Mouse (Mus musculus) forebrain, embryonic 10.5 days (tissue): ENCODE measurements at regions not wholly inside any gene's neighbourhood (a gene's known extent, or its start where the extent isn't known, plus 50 kb on each side); places are given as distances from the start of the nearest gene placed in this dataset.

Source experiments
- DNase-seq: peaks from one replicate; pipeline ENCODE4 v3.0.0-alpha.2; 2017; ENCODE audit warnings: low spot score; ENCODE audit errors: extremely low spot score
- H3K27ac ChIP-seq: fragments of 300-500 bp; sonication (generic); 2 replicates; pipeline ENCODE4 v1.5.1; 2016; ENCODE audit warnings: mild to moderate bottlenecking
- H3K27me3 ChIP-seq: fragments of 300-500 bp; sonication (generic); 2 replicates; pipeline ENCODE4 v1.6.1; 2016; ENCODE audit warnings: mild to moderate bottlenecking; ENCODE audit not compliant: poor library complexity, severe bottlenecking
- H3K36me3 ChIP-seq: fragments of 300-500 bp; sonication (generic); replicated peaks from 2 replicates; pipeline ENCODE4 v1.6.1; 2016; ENCODE audit warnings: mild to moderate bottlenecking, moderate library complexity
- H3K4me1 ChIP-seq: fragments of 300-500 bp; sonication (generic); 2 replicates; pipeline ENCODE4 v1.6.1; 2016
- H3K4me3 ChIP-seq: fragments of 300-500 bp; sonication (generic); 2 replicates; pipeline ENCODE4 v1.5.1; 2016; ENCODE audit warnings: mild to moderate bottlenecking, moderate library complexity
- H3K9me3 ChIP-seq: fragments of 300-500 bp; sonication (generic); 2 replicates; pipeline ENCODE4 v1.6.1; 2016; ENCODE audit warnings: mild to moderate bottlenecking, moderate library complexity
- WGBS: fragments of 180-500 bp; shearing (Covaris S2); methylation state at CpG from one replicate; pipeline ENCODE4 v1.1.7; 2016; 5-methylcytosine and 5-hydroxymethylcytosine counted together

DNA sequence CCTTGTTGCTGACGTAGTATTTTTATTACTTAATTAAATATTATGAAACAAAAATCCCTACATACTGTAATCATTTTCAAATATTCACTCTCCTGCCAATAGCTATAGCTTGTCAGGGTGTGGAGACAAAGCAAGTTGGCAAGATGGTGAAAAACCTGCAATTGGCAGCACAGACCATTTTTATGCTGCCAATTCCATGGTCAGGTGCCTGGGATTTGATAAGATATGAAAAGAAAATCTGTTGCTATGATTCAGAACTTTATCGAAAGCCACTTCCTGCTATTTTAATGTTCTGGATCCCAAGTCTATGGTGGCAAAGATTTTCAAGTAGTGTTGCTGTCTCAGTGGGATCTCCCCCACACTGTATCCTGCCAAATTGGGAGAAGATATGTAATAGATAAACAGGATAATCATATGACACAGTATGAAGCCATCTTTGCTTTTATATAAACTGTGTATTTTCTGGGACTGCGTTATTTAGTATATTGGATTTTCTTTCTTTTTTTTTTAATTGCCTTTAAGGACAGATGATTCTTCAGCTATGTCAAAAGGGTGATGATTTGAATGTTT lies 165.3 kb upstream of the Lrrc3b start:
- no peak for DNase-seq
- H3K27me3 ChIP-seq = no peaks in the 10 kb centered on the region
- no peaks in the 10 kb centered on the region for H3K36me3 ChIP-seq
- WGBS = 92% methylated on average over 3 of the region's 3 CpGs
- H3K9me3 ChIP-seq = no peaks in the 10 kb centered on the region
- no peak overlapping the region for H3K4me3 ChIP-seq
- no peaks in the 10 kb centered on the region for H3K4me1 ChIP-seq
- no peak overlapping the region for H3K27ac ChIP-seq

DNA sequence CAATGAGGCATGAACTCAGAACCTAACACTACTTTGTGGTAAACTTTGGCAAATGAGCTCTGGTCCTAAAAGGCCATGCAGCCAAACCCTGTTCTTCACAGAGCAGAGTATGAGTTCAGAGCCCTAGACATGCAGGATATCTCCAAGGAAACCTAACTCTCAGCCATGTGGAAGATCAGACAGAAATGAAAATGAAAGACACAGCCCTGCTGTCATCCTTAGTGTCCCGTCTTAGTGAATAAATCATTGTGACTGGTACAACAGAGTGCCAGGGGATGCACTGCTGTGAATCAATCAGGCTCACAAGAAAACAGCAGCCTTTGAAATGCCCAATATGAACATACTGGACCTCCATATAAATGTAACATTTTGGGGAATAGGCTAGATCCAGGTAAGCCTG lies 171.4 kb upstream of the Lrrc3b start:
- DNase-seq = no peak
- H3K4me3 ChIP-seq = no peak overlapping the region
- H3K36me3 ChIP-seq = no peaks in the 10 kb centered on the region
- WGBS = 81% methylated on average over 1 of the region's 1 CpGs
- no peaks in the 10 kb centered on the region for H3K9me3 ChIP-seq
- no peaks in the 10 kb centered on the region for H3K4me1 ChIP-seq
- no peak overlapping the region for H3K27ac ChIP-seq
- no peaks in the 10 kb centered on the region for H3K27me3 ChIP-seq

DNA sequence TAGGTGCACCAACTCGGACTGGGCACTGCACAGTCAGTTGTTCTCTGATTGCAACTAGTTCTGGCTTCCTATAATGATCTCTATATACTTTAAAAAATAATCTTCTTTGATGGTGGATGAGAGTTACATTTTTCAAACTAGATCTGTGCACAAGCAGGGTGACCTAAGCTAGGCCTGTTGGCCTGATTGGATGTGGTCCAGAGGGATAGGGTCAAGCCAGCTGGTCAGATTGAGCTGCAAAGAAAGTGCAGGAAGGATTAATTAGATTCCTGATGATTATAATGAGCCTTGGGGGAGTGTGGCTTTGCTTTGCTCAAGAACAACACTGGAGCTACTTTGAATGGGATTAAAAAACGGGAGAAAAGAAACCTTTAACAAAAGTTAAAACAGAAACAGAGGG lies 195.8 kb upstream of the Lrrc3b start:
- Histone ChIP-seq H3K27me3 (no peaks in the 10 kb centered on the region), H3K36me3 (no peaks in the 10 kb centered on the region), H3K4me3 (no peak overlapping the region), H3K9me3 (peaks cover 4% of the 10 kb centered on the region; the same call in 1 of the 2 replicates), H3K4me1 (no peaks in the 10 kb centered on the region), H3K27ac (no peak overlapping the region)
- no peak for DNase-seq
- 45% methylated on average over 2 of the region's 2 CpGs for WGBS

DNA sequence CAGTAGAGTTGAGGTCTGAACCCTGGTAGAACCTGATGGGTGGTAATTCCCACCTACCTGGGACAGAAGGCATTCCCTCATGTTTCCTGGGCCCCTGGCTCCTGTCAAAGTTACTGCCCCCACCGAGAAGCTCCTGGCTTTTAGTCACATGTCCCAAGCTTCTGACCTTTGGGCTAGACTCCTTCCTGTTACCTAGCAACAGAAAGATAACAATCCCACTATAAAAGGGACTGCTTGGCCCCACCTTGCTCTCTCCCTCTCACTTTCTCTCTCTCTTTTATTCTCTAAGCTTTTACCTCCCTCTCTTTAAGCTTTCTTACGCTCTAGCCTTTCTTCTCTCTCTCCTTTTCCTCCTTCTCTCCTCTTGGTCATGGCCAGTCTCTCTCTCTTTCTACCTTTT lies 198.9 kb upstream of the Lrrc3b start:
- no peak for DNase-seq
- Histone ChIP-seq H3K36me3 (no peaks in the 10 kb centered on the region), H3K4me3 (no peak overlapping the region), H3K27ac (no peak overlapping the region), H3K9me3 (peaks cover 4% of the 10 kb centered on the region; the same call in 1 of the 2 replicates), H3K4me1 (no peaks in the 10 kb centered on the region), H3K27me3 (no peaks in the 10 kb centered on the region)
- WGBS = 92% methylated on average over 2 of the region's 2 CpGs

DNA sequence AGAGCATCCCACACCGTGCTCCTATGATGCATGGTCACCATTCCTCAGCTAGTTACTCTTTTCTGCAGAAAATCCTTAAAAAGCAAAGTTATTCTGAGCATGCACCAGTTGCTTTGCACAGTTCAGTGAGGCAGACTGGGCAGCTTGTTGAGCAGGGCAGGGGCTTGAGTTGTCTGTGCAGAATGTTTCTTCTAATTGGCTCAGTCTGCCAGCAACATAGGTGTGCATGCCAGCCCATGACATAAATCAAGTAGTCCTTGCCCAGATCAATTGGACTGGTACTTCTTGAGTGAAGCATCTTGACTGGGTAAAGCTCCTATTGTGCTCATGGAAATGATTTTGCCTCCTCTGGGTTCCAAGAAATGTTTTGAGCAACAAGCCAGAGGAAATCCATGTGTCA lies 200.1 kb upstream of the Lrrc3b start:
- Histone ChIP-seq H3K36me3 (no peaks in the 10 kb centered on the region), H3K4me3 (no peak overlapping the region), H3K27ac (no peak overlapping the region), H3K9me3 (peaks cover 4% of the 10 kb centered on the region; the same call in 1 of the 2 replicates), H3K4me1 (no peaks in the 10 kb centered on the region), H3K27me3 (no peaks in the 10 kb centered on the region)
- no peak for DNase-seq
- 90% methylated on average over 1 of the region's 1 CpGs for WGBS

DNA sequence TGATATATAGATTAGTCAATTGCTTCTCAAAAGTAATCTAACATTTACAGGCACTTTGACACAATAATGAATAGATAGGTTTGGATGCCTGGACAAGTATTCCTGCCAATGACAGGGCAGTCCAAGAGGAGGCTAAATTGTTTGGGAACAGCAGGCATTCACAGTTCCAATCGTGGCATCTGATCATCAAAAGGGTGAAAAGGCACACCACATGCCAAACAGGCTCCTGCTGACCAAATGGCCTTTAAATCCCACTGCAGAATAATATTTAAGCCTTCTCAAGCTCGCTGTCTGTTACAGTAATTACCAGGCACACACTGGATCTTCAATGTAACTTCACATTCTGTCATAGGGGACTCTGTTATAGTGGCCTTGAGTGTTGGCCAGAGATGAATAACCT lies 222.1 kb upstream of the Lrrc3b start:
- Histone ChIP-seq H3K4me1 (no peaks in the 10 kb centered on the region), H3K9me3 (no peaks in the 10 kb centered on the region), H3K27me3 (no peaks in the 10 kb centered on the region), H3K27ac (no peak overlapping the region), H3K4me3 (no peak overlapping the region), H3K36me3 (no peaks in the 10 kb centered on the region)
- DNase-seq = no peak
- WGBS = 68% methylated on average over 2 of the region's 2 CpGs

DNA sequence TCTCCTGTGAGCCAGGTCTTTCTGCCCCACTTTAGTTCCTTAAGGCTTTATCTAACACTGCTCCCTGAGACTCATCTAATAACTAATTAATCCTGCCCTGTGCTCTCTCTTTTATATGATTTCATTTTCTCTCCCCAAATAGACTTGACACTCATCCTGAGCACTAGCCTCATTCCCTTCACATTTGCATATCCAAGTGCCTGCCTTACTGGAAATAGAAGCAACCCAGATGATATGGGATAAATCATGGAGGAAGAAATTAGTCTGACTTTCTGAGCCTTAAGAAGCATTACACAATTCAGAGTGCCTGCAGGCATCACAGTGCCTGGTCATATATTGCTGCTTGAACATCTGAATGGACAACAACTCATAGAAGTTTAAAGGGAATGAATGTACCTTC lies 233.5 kb upstream of the Lrrc3b start:
- no peak for DNase-seq
- no peaks in the 10 kb centered on the region for H3K36me3 ChIP-seq
- no peak overlapping the region for H3K4me3 ChIP-seq
- no peaks in the 10 kb centered on the region for H3K27me3 ChIP-seq
- H3K27ac ChIP-seq = no peak overlapping the region
- no peaks in the 10 kb centered on the region for H3K4me1 ChIP-seq
- H3K9me3 ChIP-seq = no peaks in the 10 kb centered on the region

DNA sequence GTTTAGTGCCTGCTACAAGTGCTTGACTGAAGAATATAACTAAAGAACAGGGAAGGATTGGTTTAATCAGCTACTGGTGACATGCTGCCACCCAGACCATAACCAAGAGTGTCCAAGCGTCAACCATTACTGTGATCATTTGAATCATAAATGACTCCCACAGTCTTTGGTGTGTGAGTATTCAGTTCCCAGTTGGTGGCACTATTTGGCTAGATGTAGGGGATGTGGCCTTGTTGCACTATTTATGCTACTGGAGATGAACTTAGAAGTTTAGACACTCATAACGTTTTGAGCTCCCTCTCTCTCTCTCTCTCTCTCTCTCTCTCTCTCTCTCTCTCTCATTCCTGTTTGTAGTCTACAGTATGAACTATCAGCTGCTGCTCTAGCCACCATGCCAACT lies 238.4 kb upstream of the Lrrc3b start:
- H3K36me3 ChIP-seq = no peaks in the 10 kb centered on the region
- no peaks in the 10 kb centered on the region for H3K27me3 ChIP-seq
- no peak for DNase-seq
- 80% methylated on average over 2 of the region's 2 CpGs for WGBS
- H3K4me1 ChIP-seq = no peaks in the 10 kb centered on the region
- no peaks in the 10 kb centered on the region for H3K9me3 ChIP-seq
- H3K4me3 ChIP-seq = no peak overlapping the region
- no peak overlapping the region for H3K27ac ChIP-seq

DNA sequence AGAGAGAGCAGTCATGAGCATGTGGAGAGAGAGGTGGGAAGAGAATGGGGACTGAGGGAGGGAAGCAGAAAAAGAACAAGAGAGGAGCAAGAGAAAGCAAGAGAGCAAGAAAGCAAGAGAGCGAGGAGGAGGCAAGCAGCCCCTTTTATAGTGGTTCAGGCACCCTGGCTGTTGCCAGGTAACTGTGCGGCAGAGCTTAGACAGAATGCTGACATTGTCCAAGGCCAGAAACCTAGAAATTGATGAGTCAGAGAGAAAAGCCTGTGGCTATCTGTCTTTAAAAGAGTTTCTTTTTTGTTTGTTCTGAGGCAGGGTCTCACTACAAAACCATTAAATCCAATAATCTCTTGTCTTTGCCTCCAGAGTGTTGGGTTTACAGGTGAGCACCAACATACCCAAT lies 240.7 kb upstream of the Lrrc3b start:
- H3K4me3 ChIP-seq = no peak overlapping the region
- no peaks in the 10 kb centered on the region for H3K4me1 ChIP-seq
- DNase-seq = no peak
- H3K36me3 ChIP-seq = no peaks in the 10 kb centered on the region
- no peak overlapping the region for H3K27ac ChIP-seq
- no peaks in the 10 kb centered on the region for H3K27me3 ChIP-seq
- H3K9me3 ChIP-seq = no peaks in the 10 kb centered on the region
- WGBS = 82% methylated on average over 2 of the region's 2 CpGs

DNA sequence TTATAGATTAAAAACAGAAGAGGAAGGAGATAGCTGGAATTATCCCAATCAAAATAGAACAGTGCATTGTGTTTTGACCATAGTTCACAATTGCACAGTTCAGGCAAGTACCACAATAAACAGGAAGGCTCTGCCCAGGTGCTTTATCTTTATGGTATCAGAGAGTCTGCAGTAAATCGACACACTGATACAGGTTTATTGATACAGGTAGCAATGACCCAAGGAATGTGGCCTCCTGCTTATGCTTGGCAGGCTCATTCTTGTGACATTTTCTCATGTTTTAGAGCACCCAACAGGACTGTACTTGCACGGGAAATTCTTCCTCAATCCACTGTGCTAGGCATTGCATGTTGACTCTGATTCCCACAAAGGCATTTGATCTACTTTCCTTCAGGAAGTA lies 259.2 kb upstream of the Lrrc3b start:
- no peaks in the 10 kb centered on the region for H3K36me3 ChIP-seq
- DNase-seq = no peak
- WGBS = 73% methylated on average over 2 of the region's 2 CpGs
- H3K4me3 ChIP-seq = no peak overlapping the region
- H3K9me3 ChIP-seq = no peaks in the 10 kb centered on the region
- no peaks in the 10 kb centered on the region for H3K4me1 ChIP-seq
- no peaks in the 10 kb centered on the region for H3K27me3 ChIP-seq
- no peak overlapping the region for H3K27ac ChIP-seq

DNA sequence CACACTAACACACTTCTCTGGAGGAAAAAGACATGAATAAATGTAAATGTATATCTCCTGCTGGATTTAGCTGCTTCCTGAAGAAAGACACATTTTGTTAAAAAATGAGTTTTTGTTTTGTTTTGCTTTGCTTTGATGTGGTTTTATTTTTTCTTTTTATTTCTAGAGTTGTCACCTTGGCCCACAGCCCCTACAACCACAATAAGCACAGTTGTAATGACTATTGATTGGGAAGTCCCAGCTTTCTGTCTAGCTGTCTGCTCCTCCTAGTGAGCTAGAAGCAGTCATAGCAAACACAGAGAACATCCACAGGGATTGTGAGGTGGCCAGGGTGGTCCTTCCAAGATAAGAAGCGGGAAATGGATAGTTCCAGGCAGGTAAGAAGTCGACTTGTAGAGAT lies 259.8 kb upstream of the Lrrc3b start:
- no peaks in the 10 kb centered on the region for H3K4me1 ChIP-seq
- no peaks in the 10 kb centered on the region for H3K9me3 ChIP-seq
- no peak overlapping the region for H3K27ac ChIP-seq
- H3K27me3 ChIP-seq = no peaks in the 10 kb centered on the region
- no peak overlapping the region for H3K4me3 ChIP-seq
- 79% methylated on average over 2 of the region's 2 CpGs for WGBS
- no peak for DNase-seq
- no peaks in the 10 kb centered on the region for H3K36me3 ChIP-seq

DNA sequence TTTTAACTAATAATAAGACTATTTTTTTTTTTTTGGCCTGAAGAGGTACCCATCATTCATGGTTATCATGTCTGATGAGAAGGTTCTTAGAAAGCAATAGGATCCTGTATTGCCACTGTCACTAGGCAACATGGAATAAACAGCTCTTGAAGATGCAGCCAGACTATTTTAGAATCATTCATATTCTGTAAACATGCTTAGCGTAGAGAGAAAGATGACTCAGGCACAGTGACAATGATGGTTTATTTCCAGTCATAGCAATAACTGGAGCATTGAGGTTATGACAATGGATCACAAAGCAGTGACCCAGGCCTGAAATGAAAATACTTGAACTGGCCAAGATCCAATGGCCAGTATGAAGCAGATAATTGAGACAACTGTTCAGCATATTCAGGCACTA lies 283.3 kb upstream of the Lrrc3b start:
- H3K4me3 ChIP-seq = no peak overlapping the region
- no peaks in the 10 kb centered on the region for H3K4me1 ChIP-seq
- H3K27me3 ChIP-seq = no peaks in the 10 kb centered on the region
- no peak overlapping the region for H3K27ac ChIP-seq
- DNase-seq = no peak
- H3K36me3 ChIP-seq = no peaks in the 10 kb centered on the region
- WGBS = 92% methylated on average over 1 of the region's 1 CpGs
- no peaks in the 10 kb centered on the region; the same call in 1 of the 2 replicates for H3K9me3 ChIP-seq

DNA sequence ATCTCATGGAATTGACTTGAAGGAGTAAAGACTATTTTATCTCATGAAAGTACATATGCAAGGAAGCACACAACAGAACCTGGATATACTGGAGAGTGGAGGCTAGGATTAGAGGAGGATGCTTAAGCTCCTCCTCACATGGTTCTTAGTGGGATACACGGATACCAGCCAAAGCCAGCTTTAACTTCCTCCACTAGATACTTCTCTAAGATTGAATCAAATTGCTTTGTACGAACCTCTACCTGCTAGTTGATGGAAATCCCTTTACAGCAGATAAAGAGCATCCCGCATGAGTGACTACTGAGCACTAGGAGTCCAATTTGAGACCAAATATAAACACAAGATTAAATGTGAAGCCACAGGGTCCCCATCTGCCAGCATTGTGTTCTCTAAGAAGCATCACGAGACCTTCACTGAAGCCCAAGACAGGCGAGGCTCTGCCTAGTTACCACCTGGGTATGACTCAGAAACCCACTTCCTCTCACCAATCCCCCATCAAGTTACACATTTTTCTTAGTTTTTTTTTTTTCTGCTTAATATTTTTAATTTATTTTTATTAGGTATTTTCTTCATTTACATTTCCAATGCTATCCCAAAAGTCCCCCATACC lies 307.9 kb upstream of the Lrrc3b start:
- WGBS = 77% methylated on average over 5 of the region's 5 CpGs
- Histone ChIP-seq H3K4me1 (no peaks in the 10 kb centered on the region), H3K36me3 (no peaks in the 10 kb centered on the region), H3K27me3 (no peaks in the 10 kb centered on the region), H3K4me3 (no peak overlapping the region), H3K9me3 (no peaks in the 10 kb centered on the region), H3K27ac (no peak overlapping the region)
- no peak for DNase-seq
